In the genomic region with DNA sequence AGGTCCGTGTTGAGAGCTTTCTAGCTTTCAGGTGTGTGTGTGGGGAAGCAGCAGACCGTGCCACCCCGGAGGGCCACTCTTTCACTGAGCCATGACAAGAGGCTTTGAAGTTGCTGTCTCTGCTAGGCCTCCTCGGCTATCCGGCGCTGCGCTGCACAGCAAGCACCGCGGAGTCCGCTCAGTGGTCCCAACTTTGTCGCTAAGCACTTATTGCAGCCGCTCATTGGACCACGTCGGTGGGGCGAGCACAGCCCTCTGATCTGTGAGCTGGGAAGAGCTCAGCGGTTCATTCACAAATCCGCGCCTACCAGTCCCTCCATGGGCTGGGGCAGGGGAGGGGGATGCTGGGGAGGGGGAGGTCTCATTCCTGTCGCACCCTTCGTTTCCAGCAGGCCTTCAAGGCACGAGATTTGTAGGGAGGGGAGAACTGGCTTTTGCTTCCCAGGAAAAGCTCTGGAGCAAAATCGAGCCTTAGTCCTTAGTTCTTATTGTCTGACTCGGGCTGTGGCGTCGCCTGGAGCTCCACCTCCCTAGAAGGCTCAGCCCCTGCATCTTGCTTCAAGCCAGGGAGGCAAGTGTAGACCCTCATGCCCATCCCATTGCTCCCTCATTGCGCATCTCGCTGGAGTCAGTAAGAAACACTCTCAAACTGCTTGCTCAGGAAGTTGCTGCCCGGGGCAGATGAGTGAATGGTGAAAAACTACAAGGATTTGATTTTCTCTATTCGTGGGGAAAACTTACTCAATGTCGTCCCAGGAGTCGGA, we compare ENCODE assay signal across 9 mouse cellular contexts. TPM values are rescaled to one million over a fixed set of nuclear protein-coding genes. Genes with fewer than 3 reads are reported as not detected.
DNase-seq lines count a peak whose midpoint lies in the region; ATAC-seq lines count a peak whose summit lies in the region.
"Had no signal": no experiment of that assay in that cellular context is flagged by ENCODE, and none has a peak within 500 bp of the region (broad histone marks: within the 10 kb centered on the region; RNA-seq: fewer than 3 reads in every experiment).

No protein-coding gene starts in this region.

- H3K9me3 ChIP-seq in liver, embryonic 11.5 days (ENCODE audit: control insufficient read depth, low read length): no peaks in the 10 kb centered on the region
- no peaks in the 10 kb centered on the region for H3K9me3 ChIP-seq in embryonic facial prominence, embryonic 14.5 days (ENCODE audit: control insufficient read depth, low read length)
- H3K9me3 ChIP-seq in hindbrain, embryonic 16.5 days (ENCODE audit: control insufficient read depth, low read length): no peaks in the 10 kb centered on the region
- no peaks in the 10 kb centered on the region for H3K9me3 ChIP-seq in neural tube, embryonic 11.5 days (ENCODE audit: control insufficient read depth, low read length)
- no peaks in the 10 kb centered on the region for H3K9me3 ChIP-seq in liver, embryonic 12.5 days (replicated peaks)

- no peak overlapping the region for H3K27ac ChIP-seq in liver, embryonic 11.5 days (ENCODE audit: low read depth, low read length)
- H3K27ac ChIP-seq in embryonic facial prominence, embryonic 14.5 days (replicated peaks; ENCODE audit: low read depth, low read length): no peak overlapping the region
- no peak overlapping the region; the same call in 1 of the 2 replicates for H3K27ac ChIP-seq in hindbrain, embryonic 16.5 days (ENCODE audit: low read depth, low read length)
- H3K27ac ChIP-seq in neural tube, embryonic 11.5 days (ENCODE audit: low read depth, low read length): no peak overlapping the region
- no peak overlapping the region for H3K27ac ChIP-seq in liver, embryonic 12.5 days

- no peak for ATAC-seq in liver, embryonic 11.5 days (replicated peaks; ENCODE audit: low FRiP score)
- ATAC-seq in embryonic facial prominence, embryonic 14.5 days (ENCODE audit: low read depth): no peak
- peak; percentile 75 for ATAC-seq in hindbrain, embryonic 16.5 days
- peak; percentile 44; the same call in 1 of the 2 replicates for ATAC-seq in neural tube, embryonic 11.5 days (ENCODE audit: insufficient read depth, low FRiP score, low TSS enrichment)
- ATAC-seq in liver, embryonic 12.5 days: no peak

- WGBS in liver, embryonic 11.5 days: 2% methylated on average over 31 of the region's 31 CpGs
- under 1% methylated on average over 29 of the region's 31 CpGs for WGBS in embryonic facial prominence, embryonic 14.5 days
- WGBS in hindbrain, embryonic 16.5 days: 2% methylated on average over 31 of the region's 31 CpGs
- under 1% methylated on average over 31 of the region's 31 CpGs for WGBS in neural tube, embryonic 11.5 days
- 3% methylated on average over 31 of the region's 31 CpGs for WGBS in liver, embryonic 12.5 days (ENCODE audit: insufficient replicate concordance)

- DNase-seq in liver, embryonic 11.5 days (ENCODE audit: low spot score): no peak
- no peak for DNase-seq in liver
- no peak for DNase-seq in embryonic facial prominence, embryonic 14.5 days (ENCODE audit: low spot score)
- peak; percentile 35 for DNase-seq in neural tube, embryonic 11.5 days (ENCODE audit: low spot score)
- no peak for DNase-seq in Muller cell, postnatal 12 days (ENCODE audit: inconsistent ontology term)
- no peak for DNase-seq in ovary, postnatal 14 days (ENCODE audit: low spot score)

- H3K4me1 ChIP-seq in liver, embryonic 11.5 days (replicated peaks; ENCODE audit: control insufficient read depth, insufficient read depth, low read length): no peaks in the 10 kb centered on the region
- H3K4me1 ChIP-seq in embryonic facial prominence, embryonic 14.5 days (ENCODE audit: control insufficient read depth, insufficient read depth, low read length): no peaks in the 10 kb centered on the region
- peaks cover 4% of the 10 kb centered on the region for H3K4me1 ChIP-seq in hindbrain, embryonic 16.5 days (ENCODE audit: control insufficient read depth, insufficient read depth, low read depth, low read length)
- peaks cover 5% of the 10 kb centered on the region for H3K4me1 ChIP-seq in neural tube, embryonic 11.5 days (ENCODE audit: control insufficient read depth, insufficient read depth, low read length)
- H3K4me1 ChIP-seq in liver, embryonic 12.5 days: no peaks in the 10 kb centered on the region

- H3K4me2 ChIP-seq in liver, embryonic 11.5 days: peak overlapping the region; percentile 17; the same call in 1 of the 2 replicates
- H3K4me2 ChIP-seq in embryonic facial prominence, embryonic 14.5 days (ENCODE audit: low read depth, low read length): peak overlapping the region; percentile 5; the same call in 1 of the 2 replicates
- H3K4me2 ChIP-seq in hindbrain, embryonic 16.5 days (ENCODE audit: low read length): peak overlapping the region; percentile 41
- peak overlapping the region; percentile 6 for H3K4me2 ChIP-seq in neural tube, embryonic 11.5 days (ENCODE audit: low read depth)
- H3K4me2 ChIP-seq in liver, embryonic 12.5 days: no peak overlapping the region

- no peaks in the 10 kb centered on the region for H3K36me3 ChIP-seq in liver, embryonic 11.5 days (ENCODE audit: control insufficient read depth, insufficient read depth, low read length)
- no peaks in the 10 kb centered on the region for H3K36me3 ChIP-seq in embryonic facial prominence, embryonic 14.5 days (ENCODE audit: control insufficient read depth, insufficient read depth, low read length)
- H3K36me3 ChIP-seq in hindbrain, embryonic 16.5 days (ENCODE audit: control insufficient read depth, insufficient read depth, low read length): no peaks in the 10 kb centered on the region
- no peaks in the 10 kb centered on the region for H3K36me3 ChIP-seq in neural tube, embryonic 11.5 days (ENCODE audit: control insufficient read depth, insufficient read depth, low read length)
- no peaks in the 10 kb centered on the region for H3K36me3 ChIP-seq in liver, embryonic 12.5 days

- H3K9ac ChIP-seq in liver, embryonic 11.5 days (ENCODE audit: low read depth, low read length): no peak overlapping the region
- no peak overlapping the region for H3K9ac ChIP-seq in embryonic facial prominence, embryonic 14.5 days (ENCODE audit: low read depth, low read length)
- no peak overlapping the region for H3K9ac ChIP-seq in hindbrain, embryonic 16.5 days (ENCODE audit: low read depth, low read length)
- no peak overlapping the region for H3K9ac ChIP-seq in neural tube, embryonic 11.5 days (ENCODE audit: low read length)
- H3K9ac ChIP-seq in liver, embryonic 12.5 days: no peak overlapping the region

- H3K4me3 ChIP-seq in liver, embryonic 11.5 days (ENCODE audit: low read depth, low read length): no peak overlapping the region
- H3K4me3 ChIP-seq in embryonic facial prominence, embryonic 14.5 days (ENCODE audit: low read depth, low read length): peak overlapping the region; percentile 3; the same call in 1 of the 2 replicates
- H3K4me3 ChIP-seq in hindbrain, embryonic 16.5 days (ENCODE audit: low read length): peak overlapping the region; percentile 24
- 0 out of 2 replicates have a peak overlapping the region, but pooled peaks have one; percentile 15 for H3K4me3 ChIP-seq in neural tube, embryonic 11.5 days (ENCODE audit: low read depth, low read length)
- H3K4me3 ChIP-seq in liver, embryonic 12.5 days: no peak overlapping the region

- H3K27me3 ChIP-seq in liver, embryonic 11.5 days (replicated peaks; ENCODE audit: control insufficient read depth, insufficient read depth, low read length): peaks cover 90% of the 10 kb centered on the region
- H3K27me3 ChIP-seq in embryonic facial prominence, embryonic 14.5 days (replicated peaks; ENCODE audit: control insufficient read depth, insufficient read depth, low read length): peaks cover 94% of the 10 kb centered on the region
- H3K27me3 ChIP-seq in hindbrain, embryonic 16.5 days (replicated peaks; ENCODE audit: control insufficient read depth, insufficient read depth, low read length): peaks cover 55% of the 10 kb centered on the region
- peaks cover 75% of the 10 kb centered on the region for H3K27me3 ChIP-seq in neural tube, embryonic 11.5 days (ENCODE audit: control insufficient read depth, insufficient read depth, low read length)
- H3K27me3 ChIP-seq in liver, embryonic 12.5 days (replicated peaks): peaks cover 98% of the 10 kb centered on the region

RNA-seq across cellular contexts. Expression of gene En2, which starts 7.0 kb away (rescaled TPM):
- not detected in 2 replicates for polyA plus RNA-seq in liver, embryonic 11.5 days (2014; fragmentation: Nextera tagmentation; extraction: Ambion mirVana)
- polyA plus RNA-seq in embryonic facial prominence, embryonic 14.5 days (2014; fragmentation: Nextera tagmentation; extraction: Ambion mirVana): not detected in 2 replicates
- 0.40 and 0.55 TPM in 2 replicates for polyA plus RNA-seq in hindbrain, embryonic 16.5 days (2015; fragmentation: Nextera tagmentation; extraction: Ambion mirVana)
- polyA plus RNA-seq in neural tube, embryonic 11.5 days (2014; fragmentation: Nextera tagmentation; extraction: Ambion mirVana): not detected in 2 replicates
- polyA plus RNA-seq in liver, embryonic 12.5 days (2016; fragmentation: Nextera tagmentation; extraction: Ambion mirVana): not detected in 2 replicates
- polyA plus RNA-seq: small intestine, adult 2 months had no signal

Comparison
In these comparisons a context has a peak if more than half of its experiments do, and no peak if none do; other contexts are left out.
1. ATAC-seq: peak in hindbrain, embryonic 16.5 days (single experiment) and neural tube, embryonic 11.5 days (single experiment); none in liver, embryonic 11.5 days (single experiment), embryonic facial prominence, embryonic 14.5 days (single experiment) and liver, embryonic 12.5 days (single experiment).
2. H3K4me3 ChIP-seq: peak in embryonic facial prominence, embryonic 14.5 days (single experiment), hindbrain, embryonic 16.5 days (single experiment) and neural tube, embryonic 11.5 days (single experiment); none in liver, embryonic 11.5 days (single experiment) and liver, embryonic 12.5 days (single experiment).